ENCODE assay signal across 9 mouse cellular contexts in genomic region chr2:105375261-105375660, GRCm38 (mm10).
"Had no signal": no experiment of that assay in that cellular context is flagged by ENCODE, and none has a peak within 500 bp of the region (broad histone marks: within the 10 kb centered on the region; RNA-seq: fewer than 3 reads in every experiment).

No protein-coding gene starts in this region.

- H3K4me3 ChIP-seq: limb, embryonic 12.5 days; midbrain, embryonic 13.5 days had no signal

- DNase-seq: kidney, adult 8-10 months; kidney, postnatal 25 days; right cerebral cortex, adult 18-20 months; right cerebral cortex, postnatal 25 days; thymus, adult 18-20 months; thymus, postnatal 14 days had no signal

- H3K4me2 ChIP-seq: limb, embryonic 12.5 days; midbrain, embryonic 13.5 days had no signal

- H3K27ac ChIP-seq: limb, embryonic 12.5 days; liver, embryonic 14.5 days; midbrain, embryonic 13.5 days had no signal

- H3K9me3 ChIP-seq: limb, embryonic 12.5 days; midbrain, embryonic 13.5 days had no signal

- H3K9ac ChIP-seq: limb, embryonic 12.5 days; liver, embryonic 14.5 days; midbrain, embryonic 13.5 days had no signal

- H3K36me3 ChIP-seq: limb, embryonic 12.5 days; midbrain, embryonic 13.5 days had no signal

- ATAC-seq: midbrain, embryonic 13.5 days had no signal
